Mouse (Mus musculus) retina, postnatal 1 day (tissue): ENCODE measurements around the gene Depdc5.
A peak's percentile ranks its signal among the peaks of the same experiment; 100 is the strongest.
"Not testable (repeated sequence)": the region's sequence is repeated elsewhere in the genome, so short reads cannot be mapped to it uniquely, and the experiment has no call there.

ENCODE experiments used
- DNase-seq: peaks from one replicate; pipeline ENCODE4 v3.0.0-alpha.2; 2012

Gene Depdc5

GRCm38 (mm10) chr5:32914071-32914470 is 50.6 kb downstream of the Depdc5 start:
- peak; percentile 27 for DNase-seq

- not testable (repeated sequence) for DNase-seq
Measured at GRCm38 (mm10) chr5:32919281-32919680, 55.8 kb downstream of the Depdc5 start.

- DNase-seq = no peak
Measured at GRCm38 (mm10) chr5:32922906-32923305, 59.4 kb downstream of the Depdc5 start.

- DNase-seq = no peak
Measured at GRCm38 (mm10) chr5:32930761-32931160, 67.3 kb downstream of the Depdc5 start.

GRCm38 (mm10) chr5:32934654-32935053 is 71.2 kb downstream of the Depdc5 start:
- DNase-seq = peak; percentile 45

- peak; percentile 92 for DNase-seq
Measured at GRCm38 (mm10) chr5:32940586-32940985, 77.1 kb downstream of the Depdc5 start.

GRCm38 (mm10) chr5:32941209-32941924 is 77.9 kb downstream of the Depdc5 start:
- no peak for DNase-seq

- DNase-seq = no peak
Measured at GRCm38 (mm10) chr5:32950077-32950476, 86.6 kb downstream of the Depdc5 start.

- no peak for DNase-seq
Measured at GRCm38 (mm10) chr5:32950702-32951274, 87.3 kb downstream of the Depdc5 start.

- DNase-seq = no peak
Measured at GRCm38 (mm10) chr5:32955716-32956115, 92.2 kb downstream of the Depdc5 start.

GRCm38 (mm10) chr5:32961616-32962015 is 98.1 kb downstream of the Depdc5 start:
- no peak for DNase-seq

GRCm38 (mm10) chr5:32962581-32962980 is 99.1 kb downstream of the Depdc5 start:
- no peak for DNase-seq

- DNase-seq = no peak
Measured at GRCm38 (mm10) chr5:32976541-32976940, 113.0 kb downstream of the Depdc5 start.

GRCm38 (mm10) chr5:32977179-32977578 is 113.7 kb downstream of the Depdc5 start:
- DNase-seq = no peak

- DNase-seq = peak; percentile 8
Measured at GRCm38 (mm10) chr5:32985379-32985778, 121.9 kb downstream of the Depdc5 start.

- DNase-seq = no peak
Measured at GRCm38 (mm10) chr5:32987873-32988272, 124.4 kb downstream of the Depdc5 start.

- DNase-seq = peak; percentile 18
Measured at GRCm38 (mm10) chr5:32989959-32990640, 126.6 kb downstream of the Depdc5 start.

GRCm38 (mm10) chr5:32991152-32991551 is 127.7 kb downstream of the Depdc5 start:
- no peak for DNase-seq

- no peak for DNase-seq
Measured at GRCm38 (mm10) chr5:32994471-32994870, 131.0 kb downstream of the Depdc5 start.

GRCm38 (mm10) chr5:32995756-32996155 is 132.3 kb downstream of the Depdc5 start:
- no peak for DNase-seq

GRCm38 (mm10) chr5:32996560-32996959 is 133.1 kb downstream of the Depdc5 start:
- DNase-seq = no peak

GRCm38 (mm10) chr5:32997686-32998085 is 134.2 kb downstream of the Depdc5 start:
- no peak for DNase-seq

GRCm38 (mm10) chr5:32998783-32999182 is 135.3 kb downstream of the Depdc5 start:
- no peak for DNase-seq

- DNase-seq = no peak
Measured at GRCm38 (mm10) chr5:33001111-33001510, 137.6 kb downstream of the Depdc5 start.
